ENCODE assay signal across 23 mouse cellular contexts in genomic region chr13:37101755-37102154, GRCm38 (mm10).
"Had no signal": no experiment of that assay in that cellular context is flagged by ENCODE, and none has a peak within 500 bp of the region (broad histone marks: within the 10 kb centered on the region; RNA-seq: fewer than 3 reads in every experiment).

No protein-coding gene starts in this region.

- H3K4me1 ChIP-seq: heart, embryonic 13.5 days; heart, embryonic 15.5 days; kidney, embryonic 15.5 days had no signal

- H3K4me2 ChIP-seq: heart, embryonic 11.5 days; heart, embryonic 13.5 days; heart, embryonic 15.5 days; hindbrain, embryonic 12.5 days; hindbrain, embryonic 15.5 days; kidney, embryonic 15.5 days; limb, embryonic 13.5 days; limb, embryonic 15.5 days had no signal

- H3K4me3 ChIP-seq: heart, adult 2 months; heart, embryonic 13.5 days; heart, embryonic 15.5 days; hindbrain, embryonic 12.5 days; hindbrain, embryonic 15.5 days; kidney, embryonic 15.5 days; limb, embryonic 13.5 days; limb, embryonic 15.5 days had no signal

- H3K9ac ChIP-seq: forebrain, postnatal 0 days; heart, embryonic 13.5 days; heart, embryonic 15.5 days; hindbrain, embryonic 12.5 days; hindbrain, embryonic 15.5 days; kidney, embryonic 15.5 days; limb, embryonic 13.5 days; limb, embryonic 15.5 days had no signal

- ATAC-seq: forebrain, postnatal 0 days; intestine, embryonic 16.5 days had no signal

- H3K9me3 ChIP-seq: heart, embryonic 15.5 days; hindbrain, embryonic 12.5 days; hindbrain, embryonic 15.5 days; kidney, embryonic 15.5 days; limb, embryonic 15.5 days had no signal

- H3K27me3 ChIP-seq: heart, embryonic 13.5 days; heart, embryonic 15.5 days; hindbrain, embryonic 12.5 days; hindbrain, embryonic 15.5 days; kidney, embryonic 15.5 days; limb, embryonic 13.5 days; limb, embryonic 15.5 days had no signal

- DNase-seq: forebrain, postnatal 0 days; gastrocnemius, postnatal 14 days; gastrocnemius, postnatal 36 days; heart, adult 2 months; heart, postnatal 14 days; heart, postnatal 36 days; kidney, adult 11 months; kidney, adult 2 months; kidney, adult 9 months; kidney, postnatal 14 days; kidney, postnatal 36 days; layer of hippocampus, adult 9-11 months; layer of hippocampus, postnatal 36 days had no signal

- H3K27ac ChIP-seq: heart, adult 2 months; heart, embryonic 13.5 days; heart, embryonic 15.5 days; hindbrain, embryonic 12.5 days; hindbrain, embryonic 15.5 days; kidney, embryonic 15.5 days; kidney, postnatal 0 days; limb, embryonic 13.5 days; limb, embryonic 15.5 days had no signal

- H3K36me3 ChIP-seq: heart, embryonic 13.5 days; heart, embryonic 15.5 days; hindbrain, embryonic 12.5 days; hindbrain, embryonic 15.5 days; kidney, embryonic 15.5 days; limb, embryonic 13.5 days; limb, embryonic 15.5 days had no signal
